Mouse (Mus musculus) cerebellum, postnatal 25 days (tissue): ENCODE data around the gene Rara.
"Not testable (repeated sequence)": the region's sequence is repeated elsewhere in the genome, so short reads cannot be mapped to it uniquely, and the experiment has no call there.

ENCODE experiments used
- DNase-seq, 2 experiments: peaks; one replicate each; pipeline ENCODE4 v3.0.0; 2021; ENCODE audit warnings: mixed read lengths in 2 of 2

Gene Rara

DNA sequence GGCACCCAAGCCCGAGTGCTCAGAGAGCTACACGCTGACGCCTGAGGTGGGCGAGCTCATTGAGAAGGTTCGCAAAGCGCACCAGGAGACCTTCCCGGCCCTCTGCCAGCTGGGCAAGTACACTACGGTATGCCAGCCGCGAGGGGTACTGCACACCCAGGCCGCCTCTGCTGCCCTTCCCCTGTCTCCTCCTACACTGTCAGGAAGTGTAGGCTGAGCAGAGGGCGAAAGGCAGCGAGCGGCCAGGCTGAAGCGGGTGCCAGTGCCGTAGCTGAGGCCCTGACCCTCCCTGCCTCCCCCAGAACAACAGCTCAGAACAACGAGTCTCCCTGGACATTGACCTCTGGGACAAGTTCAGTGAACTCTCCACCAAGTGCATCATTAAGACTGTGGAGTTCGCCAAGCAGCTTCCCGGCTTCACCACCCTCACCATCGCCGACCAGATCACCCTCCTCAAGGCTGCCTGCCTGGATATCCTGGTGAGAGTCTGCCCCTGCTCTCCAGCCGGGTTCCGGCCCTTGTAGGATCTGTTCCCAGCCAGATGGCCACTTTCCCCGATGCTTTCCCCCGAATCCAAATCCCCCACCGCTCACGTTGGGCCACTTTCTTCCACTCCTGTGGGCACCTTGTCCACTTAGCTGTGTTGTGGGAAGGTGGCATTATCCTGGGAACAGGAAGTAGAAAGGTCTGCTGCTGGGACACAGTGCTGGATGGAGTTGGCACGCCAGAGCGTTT is 42.7 kb downstream of the Rara start:
- peak; percentile 47 to 55 for DNase-seq

DNA sequence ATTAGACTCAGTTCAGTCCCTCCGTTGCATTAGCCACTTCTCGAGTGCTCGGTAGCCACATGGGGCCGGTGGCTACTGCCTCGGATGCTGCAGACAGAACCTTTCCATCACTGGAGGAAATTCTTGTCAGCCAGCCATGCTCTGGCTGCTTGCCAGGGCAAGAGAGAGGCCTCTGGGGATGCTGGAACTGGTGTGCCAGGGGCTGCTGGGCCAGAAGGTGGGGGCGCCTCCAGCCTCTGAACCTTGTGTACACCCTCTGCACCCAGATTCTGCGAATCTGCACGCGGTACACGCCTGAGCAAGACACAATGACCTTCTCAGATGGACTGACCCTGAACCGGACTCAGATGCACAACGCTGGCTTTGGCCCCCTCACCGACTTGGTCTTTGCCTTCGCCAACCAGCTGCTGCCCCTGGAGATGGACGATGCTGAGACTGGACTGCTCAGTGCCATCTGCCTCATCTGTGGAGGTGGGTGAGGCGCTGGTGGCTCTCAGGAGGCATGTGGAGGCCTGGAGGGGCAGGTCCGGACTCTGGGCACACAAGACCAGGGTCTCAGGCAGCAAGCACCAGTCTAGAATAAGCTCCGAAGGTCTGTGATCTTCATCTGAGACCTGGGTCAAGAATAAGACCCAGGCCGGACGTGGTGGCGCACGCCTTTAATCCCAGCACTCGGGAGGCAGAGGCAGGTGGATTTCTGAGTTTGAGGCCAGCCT is 43.9 kb downstream of the Rara start:
- DNase-seq = peak; percentile 82 to 87

DNA sequence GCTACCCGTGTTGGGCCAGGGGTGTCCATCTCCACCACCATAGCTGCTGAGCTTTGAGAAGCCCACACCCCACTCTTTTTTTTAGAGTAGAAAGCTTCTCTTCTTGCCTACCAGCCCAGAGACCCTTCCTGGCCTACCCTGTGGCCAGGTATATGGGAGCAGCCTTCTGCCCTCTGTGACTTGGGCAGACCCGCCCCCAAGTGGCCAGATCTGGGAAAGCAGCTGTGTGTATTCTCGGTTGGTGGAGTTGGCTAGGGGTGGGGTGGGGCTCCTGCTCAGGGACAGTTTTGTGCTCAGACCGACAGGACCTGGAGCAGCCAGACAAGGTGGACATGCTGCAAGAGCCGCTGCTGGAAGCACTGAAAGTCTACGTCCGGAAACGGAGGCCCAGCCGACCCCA is 44.6 kb downstream of the Rara start:
- peak; percentile 93 to 96 for DNase-seq

DNA sequence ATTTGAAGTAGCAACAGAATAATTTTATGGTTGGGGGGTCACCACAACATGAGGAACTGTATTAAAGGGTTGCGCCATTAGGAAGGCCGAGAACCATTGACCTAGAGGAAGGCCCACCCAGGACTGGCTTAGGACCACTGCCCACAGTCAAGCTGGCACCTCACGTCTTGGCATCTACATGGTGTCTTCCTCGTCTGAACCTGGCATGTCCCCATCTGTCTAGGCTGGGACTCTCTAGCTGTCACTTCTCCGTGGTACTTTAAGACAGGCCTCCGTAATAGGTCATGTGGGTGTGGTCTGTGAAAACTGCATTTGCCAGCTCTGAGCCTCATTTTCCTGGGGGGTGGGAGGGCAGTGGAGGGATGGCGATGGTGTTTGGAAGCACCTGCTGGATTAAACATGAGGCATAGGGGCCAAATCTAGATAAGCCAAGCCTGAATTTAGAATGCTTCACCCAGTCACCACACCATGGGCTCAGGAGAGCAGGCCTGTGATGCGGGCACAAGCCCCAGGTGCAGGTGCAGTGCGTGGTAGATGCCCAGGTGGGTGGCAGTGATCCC is 45.3 kb downstream of the Rara start:
- DNase-seq = peak in 1 of 2 experiments; percentile 13

DNA sequence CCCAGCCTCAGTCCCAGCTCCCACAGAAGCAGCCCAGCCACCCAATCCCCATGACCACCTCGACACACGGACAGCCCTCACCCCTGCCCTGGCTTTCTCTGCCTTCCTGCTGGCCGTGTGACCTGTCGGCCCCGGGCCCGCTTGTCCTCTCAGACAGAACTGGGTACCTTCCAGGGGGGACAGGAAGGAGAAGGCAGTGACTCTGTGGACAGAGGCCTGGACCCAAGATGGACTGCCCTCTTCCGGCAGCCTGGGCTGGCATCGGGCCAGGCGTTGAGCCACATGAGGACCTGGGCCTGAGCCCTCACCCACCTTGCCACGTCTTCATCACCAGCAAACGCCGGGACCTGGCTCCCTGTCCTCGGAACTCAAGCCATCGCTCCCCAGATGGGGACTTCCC is 46.0 kb downstream of the Rara start:
- peak; percentile 36 to 67 for DNase-seq

DNA sequence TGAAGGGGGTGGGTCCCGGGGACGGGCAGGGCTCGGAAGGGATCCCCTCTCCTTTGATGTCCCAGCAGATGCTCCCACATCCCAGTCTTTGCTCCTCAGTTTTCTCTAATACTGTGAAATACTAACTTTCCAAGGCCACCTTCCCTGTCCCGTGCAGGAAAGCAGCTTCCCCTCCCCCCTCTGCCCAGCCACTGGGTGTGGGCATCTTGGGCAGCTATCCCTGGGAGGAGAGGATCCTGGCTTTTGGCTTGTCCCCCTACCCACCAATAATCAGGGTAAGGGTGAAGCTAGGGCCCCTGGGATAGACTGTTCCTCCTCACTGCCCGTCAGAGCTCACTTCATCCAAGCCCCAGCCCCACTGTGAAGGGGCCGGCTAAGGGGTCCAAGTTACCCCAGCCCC is 46.6 kb downstream of the Rara start:
- DNase-seq = peak in 1 of 2 experiments; percentile 25

DNA sequence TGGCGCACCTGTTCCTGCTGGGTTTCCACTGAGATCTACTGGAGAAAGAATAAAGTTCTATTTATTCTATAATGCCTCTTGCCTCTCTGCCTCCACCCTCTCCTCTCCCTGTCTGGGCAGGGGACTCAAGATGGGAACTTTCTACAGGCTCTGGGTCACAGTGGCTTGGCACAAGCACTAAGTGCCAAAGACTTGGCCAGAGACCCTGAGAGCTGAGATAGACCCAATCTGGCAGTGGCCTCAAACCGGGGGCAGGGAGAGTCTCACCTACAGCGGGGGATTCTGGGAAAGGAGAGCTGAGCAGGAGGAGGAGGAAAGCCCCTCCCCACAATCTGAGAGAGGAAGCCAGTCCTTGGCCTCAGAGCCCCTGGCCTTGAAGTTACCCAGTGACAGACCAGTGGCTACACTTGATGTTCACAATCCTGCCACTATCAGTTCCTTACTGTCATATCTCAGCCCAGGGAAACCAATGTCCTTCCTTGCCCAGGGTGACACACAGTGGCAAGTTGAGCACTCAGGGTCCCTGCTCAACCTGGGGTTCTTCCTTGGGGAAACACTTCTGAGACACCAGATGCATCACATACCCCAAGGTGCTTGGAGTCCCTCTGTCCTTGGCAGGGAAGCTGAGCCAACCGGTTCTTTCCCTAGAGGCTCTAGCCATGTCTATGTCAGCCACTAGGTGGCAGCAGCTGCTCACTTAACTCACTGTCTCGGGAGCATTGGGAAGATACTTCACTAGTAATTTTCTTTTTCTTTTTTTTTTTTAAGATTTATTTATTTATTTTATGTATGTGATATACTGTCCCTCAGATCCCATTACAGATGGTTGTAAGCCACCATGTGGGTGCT is 47.5 kb downstream of the Rara start:
- DNase-seq = peak; percentile 84 to 91

DNA sequence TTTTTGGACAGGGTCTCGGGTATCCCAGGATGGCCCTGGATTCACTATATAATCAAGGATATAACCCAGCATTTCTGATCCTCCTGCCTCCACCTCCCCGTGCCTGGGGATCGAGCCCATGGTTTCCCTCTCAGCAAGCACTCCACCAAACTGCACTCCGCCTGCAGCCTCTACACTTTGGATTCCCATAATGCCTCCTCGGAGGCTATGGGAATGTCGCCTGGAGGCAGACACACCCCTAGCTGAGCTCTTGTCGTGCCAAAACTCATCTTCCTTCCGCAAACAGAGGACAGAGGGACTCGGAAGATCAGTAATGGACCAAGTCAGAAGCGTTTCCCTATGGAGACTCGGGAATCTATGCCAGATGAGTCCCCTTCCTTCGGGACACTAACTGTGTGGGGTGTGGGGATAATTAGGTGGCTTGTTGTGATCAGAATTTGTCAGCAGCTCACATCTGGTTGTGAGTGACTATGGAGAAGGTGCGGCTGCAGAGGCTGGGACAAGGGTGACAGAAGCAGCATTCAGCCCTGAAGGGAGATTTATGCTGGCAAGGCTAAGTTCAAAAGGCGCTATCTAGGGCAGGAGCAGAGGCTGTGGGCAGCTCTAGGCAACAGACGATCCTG is 51.0 kb downstream of the Rara start:
- no peak for DNase-seq

DNA sequence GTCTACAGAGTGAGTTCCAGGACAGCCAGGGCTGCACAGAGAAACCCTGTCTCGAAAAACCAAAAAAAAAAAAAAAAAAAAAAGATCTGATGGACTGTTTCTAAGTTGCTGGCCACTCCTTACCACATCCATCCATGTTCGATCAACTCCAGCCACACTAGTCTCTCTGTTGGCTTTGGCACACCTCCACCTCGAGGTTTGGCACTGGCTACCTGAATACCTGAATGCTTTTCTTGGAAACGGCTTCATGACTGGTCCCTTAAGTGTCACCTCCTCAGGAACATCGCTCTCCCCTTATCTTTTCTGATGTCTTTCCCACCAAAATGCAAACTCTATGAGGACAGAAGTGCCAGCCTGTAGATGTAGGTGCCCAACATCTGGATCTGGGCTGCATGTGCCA is 51.7 kb downstream of the Rara start:
- no peak for DNase-seq

DNA sequence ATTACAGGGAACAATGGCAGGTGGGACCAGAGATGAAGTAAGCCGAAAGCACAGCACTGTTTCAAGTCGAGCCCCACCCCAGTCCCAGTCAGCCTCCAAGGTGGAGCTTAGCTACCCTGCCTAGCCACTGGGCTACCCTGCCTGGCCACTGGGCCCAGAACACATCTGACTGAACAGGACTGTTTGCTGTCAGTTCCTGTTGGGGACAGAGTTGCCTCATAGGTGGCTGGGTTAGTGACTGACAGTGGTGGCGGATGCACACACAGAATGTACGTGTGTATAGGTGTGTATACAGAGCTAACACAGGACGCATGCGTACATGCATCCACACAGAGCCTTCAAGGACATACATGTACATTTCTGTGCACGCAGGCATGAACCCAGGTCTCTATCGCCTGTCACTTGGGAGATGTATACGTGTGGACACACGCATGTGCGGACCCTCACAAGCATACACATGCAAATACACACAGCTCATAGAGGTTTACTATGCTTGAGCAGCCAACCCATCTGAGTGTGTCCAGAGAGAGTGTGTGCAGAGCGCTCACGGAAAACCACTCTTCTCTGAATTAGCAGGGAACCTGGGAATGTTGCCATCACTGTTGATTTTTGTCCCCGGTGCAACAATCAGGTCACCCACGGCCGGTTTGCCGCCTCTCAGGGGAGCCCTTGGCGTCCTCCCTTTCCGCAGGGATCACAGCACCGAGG is 53.8 kb downstream of the Rara start:
- no peak for DNase-seq

DNA sequence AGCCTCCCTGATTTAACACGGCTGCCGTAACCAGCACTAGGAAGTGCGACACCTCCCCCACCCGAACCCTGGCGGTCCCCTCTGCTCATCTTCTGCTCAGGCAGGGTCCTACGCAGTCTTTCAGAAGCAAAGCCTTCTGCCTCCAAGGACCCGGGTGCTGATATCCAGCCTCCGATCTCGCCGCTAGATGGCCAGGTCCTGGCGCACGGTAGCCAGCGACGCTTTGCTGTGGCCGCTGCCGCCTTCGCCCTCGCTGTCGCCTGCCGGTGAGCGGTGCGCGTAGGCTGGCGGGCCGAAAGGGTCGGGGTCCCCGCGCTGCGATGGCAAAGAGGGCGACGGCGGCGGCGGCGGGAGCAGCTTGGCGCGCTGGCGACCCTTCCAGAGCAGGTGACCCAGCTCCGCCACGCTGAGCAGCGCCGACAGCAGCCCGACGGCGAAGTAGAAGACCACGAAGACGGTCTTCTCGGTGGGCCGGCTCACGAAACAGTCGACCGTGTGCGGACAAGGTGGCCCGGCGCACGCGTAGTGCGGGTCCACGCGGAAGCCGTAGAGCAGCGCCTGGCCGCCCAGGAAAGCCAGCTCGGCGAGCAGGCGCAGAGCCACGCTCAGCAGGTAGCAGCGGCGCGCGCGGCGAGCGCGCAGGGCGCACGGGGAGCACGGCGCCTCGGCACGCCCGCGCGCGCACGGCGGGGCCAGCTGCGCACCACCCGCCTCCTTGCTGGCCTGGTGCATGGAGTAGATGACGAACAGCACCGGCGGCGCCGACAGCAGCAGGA is 54.6 kb downstream of the Rara start:
- peak; percentile 79 to 87 for DNase-seq

DNA sequence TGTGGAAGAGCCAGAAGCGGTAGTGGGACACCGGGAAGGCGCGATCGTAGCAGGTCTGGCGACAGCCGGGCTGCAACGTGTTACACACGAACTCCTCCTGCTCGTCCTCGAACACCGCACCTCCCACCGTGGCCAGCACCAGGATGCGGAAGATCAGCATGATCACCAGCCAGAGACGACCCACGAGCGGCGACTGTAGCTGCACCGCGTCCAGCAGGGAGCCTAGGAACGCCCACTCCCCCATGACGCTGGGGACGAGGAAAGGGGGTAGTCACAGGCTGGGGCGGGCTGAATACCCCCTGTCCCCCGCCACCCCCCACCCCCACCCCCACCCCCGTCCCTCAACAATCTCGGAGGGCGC is 55.1 kb downstream of the Rara start, which contains the start of gene Gjd3:
Gene Gjd3, minus strand, starts transcription at position 244 of the 361 bp plus-strand sequence.
- DNase-seq = no peak

DNA sequence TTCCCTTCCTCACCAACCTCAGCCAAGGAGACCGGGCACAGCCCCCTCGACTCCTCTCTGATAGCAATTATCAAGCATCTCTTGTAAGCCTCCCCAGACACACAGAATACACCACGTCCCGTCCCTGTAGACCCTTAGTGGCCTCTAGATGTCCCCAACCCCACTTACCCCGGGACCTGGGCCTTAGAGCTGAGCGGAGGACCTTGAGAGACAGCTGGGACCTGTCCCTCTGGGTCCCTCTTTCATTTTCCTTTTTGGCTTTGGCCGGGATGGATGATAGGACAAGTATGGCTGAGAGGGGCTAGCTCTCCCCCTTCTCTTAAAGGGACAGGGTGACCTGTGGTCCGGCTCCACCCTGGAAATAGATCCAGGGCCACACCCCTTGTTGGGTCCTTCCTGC is 55.9 kb downstream of the Rara start:
- no peak for DNase-seq

DNA sequence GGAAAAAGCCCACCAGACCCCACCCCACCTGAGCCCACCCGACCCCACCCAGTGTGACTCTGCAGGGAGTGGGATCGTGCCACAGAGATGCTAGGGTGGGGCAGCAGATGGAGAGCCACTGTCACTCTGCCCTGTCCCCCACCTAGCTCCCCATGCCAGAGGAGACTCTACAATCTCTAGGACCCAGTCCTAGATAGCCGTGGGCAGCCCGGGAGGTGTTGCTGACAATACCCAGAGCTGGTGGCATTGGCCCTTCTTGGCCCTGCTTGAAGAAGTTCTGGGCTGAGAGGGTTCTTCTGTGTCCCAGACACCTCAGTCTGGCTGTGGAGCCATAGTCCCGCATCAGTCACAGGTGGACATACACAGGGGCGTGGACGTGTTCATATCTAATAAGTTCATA is 57.9 kb downstream of the Rara start:
- DNase-seq = no peak

DNA sequence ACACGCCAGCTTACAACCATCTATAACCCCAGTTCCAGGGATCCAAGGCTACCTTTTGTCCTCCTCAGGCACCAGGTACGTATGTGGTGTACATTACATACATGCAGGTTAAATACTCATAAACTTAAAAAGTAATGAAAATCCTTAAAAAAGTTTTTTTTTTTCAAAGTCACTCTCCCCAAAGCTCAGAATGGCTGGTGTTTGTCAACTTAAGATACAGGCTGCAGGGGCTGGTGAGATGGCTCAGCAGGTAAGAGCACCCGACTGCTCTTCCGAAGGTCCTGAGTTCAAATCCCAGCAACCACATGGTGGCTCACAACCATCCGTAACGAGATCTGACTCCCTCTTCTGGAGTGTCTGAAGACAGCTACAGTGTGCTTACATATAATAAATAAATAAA is 60.6 kb downstream of the Rara start:
- not testable (repeated sequence) for DNase-seq

DNA sequence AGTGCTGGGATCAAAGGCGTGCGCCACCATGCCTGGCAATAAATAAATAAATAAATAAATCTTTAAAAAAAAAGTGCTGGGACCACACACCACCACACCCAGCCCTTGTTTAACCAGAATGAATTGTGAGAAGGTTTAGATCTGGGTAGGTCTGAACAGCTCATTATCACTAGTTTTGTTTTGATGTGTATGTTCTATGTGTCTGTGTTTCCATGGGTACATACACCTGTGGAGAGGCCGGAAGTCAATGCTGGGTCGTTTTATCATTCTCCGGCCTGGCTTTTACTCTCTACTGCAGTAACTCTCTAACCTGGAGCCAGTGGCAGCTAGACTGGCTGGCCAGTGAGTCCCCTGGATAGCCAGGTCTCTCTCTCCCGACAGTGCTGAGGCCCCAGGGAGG is 63.2 kb downstream of the Rara start:
- no peak for DNase-seq

DNA sequence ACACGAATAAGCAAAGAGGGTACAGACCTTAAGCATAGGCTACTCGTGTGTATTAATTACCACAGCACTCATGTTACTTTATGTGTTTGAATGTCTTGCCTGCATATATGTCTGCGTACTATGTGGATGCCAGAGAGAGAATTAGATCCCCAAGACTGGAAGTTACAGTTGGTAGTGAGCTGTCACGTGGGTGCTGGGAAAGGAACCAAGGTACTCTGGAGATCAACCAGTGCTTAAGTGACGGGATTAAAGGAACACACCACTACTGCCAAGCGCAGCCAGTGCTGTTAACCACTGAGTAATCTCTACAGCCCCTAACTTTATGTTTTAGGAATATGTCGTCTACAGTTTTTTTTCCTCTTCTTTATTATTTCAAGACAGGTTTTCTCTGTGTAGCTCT is 68.4 kb downstream of the Rara start:
- no peak for DNase-seq

DNA sequence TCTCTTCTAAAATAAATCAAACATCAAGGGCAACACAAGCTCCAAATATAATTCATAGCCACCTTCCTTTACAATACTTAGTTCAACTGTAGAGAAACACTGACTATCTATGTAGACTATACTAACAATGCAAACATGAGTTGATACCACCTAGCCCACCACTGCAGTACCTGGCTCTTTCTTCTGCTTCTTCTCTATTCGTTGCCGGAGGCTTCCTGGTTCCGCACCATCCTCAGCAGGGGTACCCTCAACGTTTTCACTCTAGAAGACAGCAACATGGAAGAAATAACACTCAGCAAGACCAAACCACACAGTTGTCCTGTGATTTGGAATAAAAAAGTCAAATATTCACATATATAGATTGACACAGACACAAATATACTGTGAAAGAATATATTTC is 70.0 kb downstream of the Rara start:
- DNase-seq = no peak

DNA sequence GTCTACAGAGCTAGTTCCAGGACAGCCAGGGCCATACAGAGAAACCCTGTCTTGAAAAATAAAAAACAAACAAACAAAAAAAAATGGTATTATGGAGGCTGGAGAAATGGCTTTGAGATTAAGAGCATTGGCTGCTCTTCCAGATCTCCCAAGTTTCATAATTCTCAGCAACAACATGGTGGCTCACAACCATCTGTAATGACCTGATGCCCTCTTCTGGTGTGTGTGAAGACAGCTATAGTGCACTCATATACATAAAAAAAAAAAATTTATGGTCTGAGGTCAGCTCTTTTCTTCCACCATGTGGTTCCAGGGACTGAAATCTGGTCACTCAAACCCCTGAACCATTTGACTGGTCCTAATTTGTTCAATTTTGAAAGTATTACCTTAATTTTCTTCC is 71.2 kb downstream of the Rara start:
- DNase-seq = no peak

DNA sequence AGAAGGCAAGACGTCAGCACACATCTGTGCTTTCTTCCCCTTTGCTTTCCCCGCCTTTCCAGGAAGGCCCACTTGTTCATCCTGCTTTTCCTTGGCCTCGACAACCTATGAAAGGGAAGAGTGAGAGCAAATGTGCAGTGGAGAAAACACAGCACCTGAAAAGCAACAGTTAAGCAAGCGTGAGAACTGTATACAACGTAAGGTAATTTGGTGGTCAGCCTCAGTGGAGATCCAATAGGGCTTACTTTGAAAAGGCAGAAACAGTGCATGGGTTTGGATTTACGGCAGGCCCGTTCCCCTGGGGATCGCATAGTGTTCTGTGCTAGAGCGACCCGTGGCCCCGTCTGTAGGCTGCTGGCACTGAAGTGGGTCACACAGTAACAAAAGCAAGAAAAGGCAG is 71.6 kb downstream of the Rara start:
- DNase-seq = no peak

DNA sequence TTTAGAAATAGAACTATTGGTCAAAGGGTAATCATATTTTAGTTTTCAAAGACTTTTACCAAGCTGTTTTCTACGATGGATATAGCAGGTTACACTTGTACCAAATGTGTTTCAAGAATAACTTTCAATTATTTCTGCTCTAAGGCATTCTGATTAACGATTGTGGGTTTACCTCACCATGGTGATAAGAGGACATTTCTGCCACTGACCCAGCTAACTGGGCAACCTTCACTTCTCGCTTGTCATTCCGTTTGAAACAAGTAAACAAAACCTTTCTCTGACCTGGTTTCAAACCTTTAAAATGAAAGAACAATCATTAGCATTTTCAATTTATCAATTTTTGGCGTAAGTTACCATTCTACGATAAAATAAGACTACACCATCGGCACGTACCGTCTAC is 79.2 kb downstream of the Rara start:
- DNase-seq = no peak
